Mouse (Mus musculus): ENCODE results near the gene Gm8773. TPM values are rescaled to one million over a fixed set of nuclear protein-coding genes. Genes with fewer than 3 reads are reported as not detected.

Gm8773 gene
- polyA plus RNA-seq, 1 experiment = 6.3 TPM

GRCm38 (mm10) chr5:5610540-5610939, 36.9 kb downstream of the Gm8773 start:
- TF ChIP-seq CTCF (IDR thresholded peaks at IDR 0.05; ENCODE audit: borderline replicate concordance, extremely low read depth, insufficient read depth, insufficient read length) (no peak), POLR2A (IDR thresholded peaks at IDR 0.05; ENCODE audit: borderline replicate concordance, extremely low read depth, insufficient read depth, insufficient read length, poor library complexity, severe bottlenecking) (no peak)
- no peak for DNase-seq (ENCODE audit: low read depth)

DNA sequence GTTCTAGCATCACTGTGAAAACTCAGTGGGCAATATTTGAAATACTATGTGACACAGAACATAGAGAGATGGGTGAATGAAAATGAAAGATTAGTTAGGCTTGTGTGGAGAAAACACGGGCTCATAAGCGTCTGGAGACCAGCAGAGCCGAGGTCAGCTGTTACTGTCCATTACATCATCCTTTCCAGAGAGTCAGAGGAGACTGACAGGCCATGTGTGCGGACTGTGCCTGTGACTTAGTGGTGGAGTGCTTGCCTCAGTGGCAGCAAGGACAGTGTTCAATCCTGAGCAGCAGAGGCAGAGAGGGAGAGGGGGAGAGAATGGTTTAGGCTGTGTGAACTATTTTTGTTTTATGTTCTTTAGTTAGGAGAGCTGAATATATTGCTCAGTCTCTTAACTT, 44.7 kb downstream of the Gm8773 start:
- no peak for TF ChIP-seq CTCF (IDR thresholded peaks at IDR 0.05; ENCODE audit: borderline replicate concordance, extremely low read depth, insufficient read depth, insufficient read length)
- TF ChIP-seq POLR2A (IDR thresholded peaks at IDR 0.05; ENCODE audit: borderline replicate concordance, extremely low read depth, insufficient read depth, insufficient read length, poor library complexity, severe bottlenecking) = no peak
- DNase-seq (ENCODE audit: low read depth) = no peak

DNA sequence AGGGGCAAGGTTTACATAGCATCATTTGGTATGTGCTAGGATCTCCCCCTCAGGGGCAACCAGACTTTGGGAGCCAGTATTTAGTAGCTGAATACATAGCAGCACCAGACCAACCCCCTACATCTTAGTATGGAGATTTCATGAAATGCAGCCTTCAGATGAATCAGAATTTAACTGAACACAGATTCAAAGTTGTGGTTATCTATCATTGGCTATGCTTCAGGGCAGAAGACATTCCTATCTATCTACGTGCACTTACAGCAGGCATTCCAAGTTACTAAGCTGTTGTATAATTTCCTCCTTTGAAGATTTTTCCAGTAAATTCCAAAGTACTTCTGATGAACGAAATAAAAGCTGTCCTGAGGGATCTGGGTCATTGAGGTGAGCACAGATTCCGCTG, 51.9 kb downstream of the Gm8773 start:
- no peak for DNase-seq (ENCODE audit: low read depth)
- TF ChIP-seq CTCF (IDR thresholded peaks at IDR 0.05; ENCODE audit: borderline replicate concordance, extremely low read depth, insufficient read depth, insufficient read length) (no peak), POLR2A (IDR thresholded peaks at IDR 0.05; ENCODE audit: borderline replicate concordance, extremely low read depth, insufficient read depth, insufficient read length, poor library complexity, severe bottlenecking) (no peak)

Other genes starting within 250 kb of the Gm8773 start
- gene Cdk14, start 153.5 kb upstream of the Gm8773 start, polyA plus RNA-seq (2012; rRNA removed) = 19.2 and 33.3 TPM in 2 replicates
- gene 1700015F17Rik, start 94.7 kb upstream of the Gm8773 start, polyA plus RNA-seq (2012; rRNA removed) = 0.39 TPM in 1 of 2 replicates, not detected in the other
- 22.4 and 23.8 TPM in 2 replicates for gene Cldn12, start 58.8 kb upstream of the Gm8773 start, polyA plus RNA-seq (2012; rRNA removed)
- gene Gtpbp10, start 14.3 kb upstream of the Gm8773 start, polyA plus RNA-seq (2012; rRNA removed) = 17.9 and 18.0 TPM in 2 replicates
- gene Cfap69, start 90.4 kb downstream of the Gm8773 start, polyA plus RNA-seq (2012; rRNA removed) = 9.2 and 9.9 TPM in 2 replicates
- 2.4 and 3.5 TPM in 2 replicates for gene Steap2, start 120.8 kb downstream of the Gm8773 start, polyA plus RNA-seq (2012; rRNA removed)
- gene Steap1, start 175.5 kb downstream of the Gm8773 start, polyA plus RNA-seq (2012; rRNA removed) = 0.82 and 0.91 TPM in 2 replicates